16 mouse cellular contexts compared by ENCODE assay signal in the genomic region with DNA sequence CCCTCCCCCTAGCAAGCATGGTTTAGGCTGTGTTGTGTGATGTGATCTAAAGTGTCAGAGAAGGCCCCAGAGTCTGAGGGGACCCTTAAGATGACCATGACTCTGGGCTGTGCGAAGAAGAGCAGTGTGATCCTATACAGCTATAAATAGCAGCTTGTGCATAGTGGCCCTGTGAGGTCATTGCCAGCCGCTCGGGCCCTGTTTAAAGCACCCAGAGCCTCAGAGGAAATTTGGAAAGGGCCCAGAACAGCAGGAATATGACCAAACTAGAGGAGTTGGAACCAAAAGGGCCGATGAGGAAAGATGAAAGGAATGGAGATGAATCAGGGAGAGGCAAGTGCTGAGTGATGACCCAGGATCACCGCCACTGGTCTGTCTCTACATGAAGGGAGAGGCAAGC. TPM values are rescaled to one million over a fixed set of nuclear protein-coding genes. Genes with fewer than 3 reads are reported as not detected.
A peak's percentile ranks its signal among the peaks of the same experiment; 100 is the strongest.
DNase-seq lines count a peak whose midpoint lies in the region; ATAC-seq and TF ChIP-seq lines count a peak whose summit lies in the region.
"Had no signal": no experiment of that assay in that cellular context is flagged by ENCODE, and none has a peak within 500 bp of the region (broad histone marks: within the 10 kb centered on the region; RNA-seq: fewer than 3 reads in every experiment).

No protein-coding gene starts in this region.

- H3K9me3 ChIP-seq in lung, embryonic 15.5 days = no peaks in the 10 kb centered on the region
- no peaks in the 10 kb centered on the region for H3K9me3 ChIP-seq in heart, embryonic 15.5 days (replicated peaks)
- H3K9me3 ChIP-seq in stomach, postnatal 0 days (ENCODE audit: control insufficient read depth, low read length) = no peaks in the 10 kb centered on the region
- H3K9me3 ChIP-seq: embryonic facial prominence, embryonic 15.5 days had no signal

- no peak for TF ChIP-seq CTCF in lung, adult 2 months (IDR thresholded peaks at IDR 0.05; ENCODE audit: insufficient read depth, low read length)
- TF ChIP-seq CTCF in stomach, postnatal 0 days (IDR thresholded peaks at IDR 0.05; ENCODE audit: low read depth) = no peak

- no peaks in the 10 kb centered on the region for H3K36me3 ChIP-seq in lung, embryonic 15.5 days
- no peaks in the 10 kb centered on the region for H3K36me3 ChIP-seq in heart, embryonic 15.5 days
- H3K36me3 ChIP-seq in stomach, postnatal 0 days (ENCODE audit: control insufficient read depth, insufficient read depth, low read length) = no peaks in the 10 kb centered on the region
- H3K36me3 ChIP-seq: embryonic facial prominence, embryonic 15.5 days had no signal

- H3K4me3 ChIP-seq in lung, embryonic 15.5 days = no peak overlapping the region
- H3K4me3 ChIP-seq in lung, adult 2 months (replicated peaks; ENCODE audit: extremely low read depth, low read depth, low read length) = no peak overlapping the region
- H3K4me3 ChIP-seq in heart, embryonic 15.5 days = no peak overlapping the region
- H3K4me3 ChIP-seq in stomach, postnatal 0 days (ENCODE audit: low read depth, low read length) = no peak overlapping the region
- H3K4me3 ChIP-seq: embryonic facial prominence, embryonic 15.5 days had no signal

- H3K9ac ChIP-seq in lung, embryonic 15.5 days = no peak overlapping the region
- H3K9ac ChIP-seq in heart, embryonic 15.5 days = peak overlapping the region; percentile 2; the same call in 1 of the 2 replicates
- no peak overlapping the region for H3K9ac ChIP-seq in stomach, postnatal 0 days (ENCODE audit: low read length)
- H3K9ac ChIP-seq: embryonic facial prominence, embryonic 15.5 days; forebrain, postnatal 0 days had no signal

- TF ChIP-seq EP300 in stomach, postnatal 0 days (optimal IDR thresholded peaks at IDR 0.05) = no peak

- peak overlapping the region; percentile 5; the same call in 1 of the 2 replicates for H3K27ac ChIP-seq in lung, embryonic 15.5 days
- peak overlapping the region; percentile 84 for H3K27ac ChIP-seq in heart, embryonic 15.5 days
- peak overlapping the region; percentile 61; the same call in 1 of the 2 replicates for H3K27ac ChIP-seq in stomach, postnatal 0 days (replicated peaks)
- H3K27ac ChIP-seq: embryonic facial prominence, embryonic 15.5 days had no signal

- H3K4me1 ChIP-seq in lung, embryonic 15.5 days = peaks cover 30% of the 10 kb centered on the region
- no peaks in the 10 kb centered on the region for H3K4me1 ChIP-seq in lung, adult 2 months (ENCODE audit: control insufficient read depth, insufficient read depth, low read length)
- peaks cover 59% of the 10 kb centered on the region for H3K4me1 ChIP-seq in heart, embryonic 15.5 days (replicated peaks)
- H3K4me1 ChIP-seq in stomach, postnatal 0 days (replicated peaks; ENCODE audit: control insufficient read depth, insufficient read depth) = 0 out of 2 replicates have a peak, but pooled peaks cover 2% of the 10 kb centered on the region

- H3K4me2 ChIP-seq in lung, embryonic 15.5 days = no peak overlapping the region
- H3K4me2 ChIP-seq in heart, embryonic 15.5 days = peak overlapping the region; percentile 24; the same call in 1 of the 2 replicates
- H3K4me2 ChIP-seq in stomach, postnatal 0 days (replicated peaks; ENCODE audit: low read depth) = no peak overlapping the region
- H3K4me2 ChIP-seq: embryonic facial prominence, embryonic 15.5 days had no signal

- DNase-seq in adrenal gland, adult 2 months = peak; percentile 56
- no peak for DNase-seq in adrenal gland, adult 18-20 months (ENCODE audit: low spot score in 2 of 2)
- no peak for DNase-seq in lung, adult 2 months
- DNase-seq in stomach, postnatal 0 days (ENCODE audit: low spot score) = no peak
- DNase-seq in right cerebral cortex, postnatal 10 days (ENCODE audit: low spot score in 2 of 2) = no peak
- DNase-seq in embryo, embryonic 10.5 days (ENCODE audit: low spot score) = no peak
- DNase-seq: forebrain, postnatal 0 days; kidney, adult 11 months; kidney, postnatal 25 days; thymus, adult 2 months had no signal

- no peak for ATAC-seq in lung, embryonic 15.5 days (ENCODE audit: borderline replicate concordance, extremely low read depth, low FRiP score, low TSS enrichment)
- peak; percentile 56; the same call in 1 of the 2 replicates for ATAC-seq in heart, embryonic 15.5 days (replicated peaks; ENCODE audit: insufficient number of reproducible peaks, insufficient read depth, low FRiP score, low read depth)
- peak; percentile 56; the same call in 1 of the 2 replicates for ATAC-seq in stomach, postnatal 0 days (ENCODE audit: low FRiP score, low TSS enrichment)
- ATAC-seq: activated CD4-positive, CD25-positive, alpha-beta regulatory T cell, adult 4 months; forebrain, postnatal 0 days had no signal

- WGBS in lung, embryonic 15.5 days = 50% methylated on average over 5 of the region's 5 CpGs
- 55% methylated on average over 5 of the region's 5 CpGs for WGBS in lung, adult 2 months
- 32% methylated on average over 5 of the region's 5 CpGs for WGBS in heart, embryonic 15.5 days
- 58% methylated on average over 5 of the region's 5 CpGs for WGBS in stomach, postnatal 0 days

- H3K27me3 ChIP-seq in lung, embryonic 15.5 days = no peaks in the 10 kb centered on the region
- peaks cover 3% of the 10 kb centered on the region for H3K27me3 ChIP-seq in heart, embryonic 15.5 days
- H3K27me3 ChIP-seq in stomach, postnatal 0 days (ENCODE audit: control insufficient read depth, insufficient read depth, low read length) = no peaks in the 10 kb centered on the region

- TF ChIP-seq POLR2A in lung, adult 2 months (IDR thresholded peaks at IDR 0.05; ENCODE audit: borderline replicate concordance, extremely low read depth, low read depth, low read length) = no peak

RNA-seq across cellular contexts. Expression of a gene that starts 12.8 kb away (rescaled TPM):
- total RNA-seq in adrenal gland, adult 2 months (2021) = 10 to 100 TPM; 16.6 to 31.8 TPM
- polyA plus RNA-seq in adrenal gland, adult 2 months (2012; rRNA removed) = 17.2 and 18.6 TPM in 2 replicates
- total RNA-seq in adrenal gland, adult 18-20 months (2021) = 10 to 100 TPM; 15.9 to 21.3 TPM
- 57.1 and 59.5 TPM in 2 replicates for polyA plus RNA-seq in lung, embryonic 15.5 days (2015; fragmentation: Nextera tagmentation; extraction: Ambion mirVana)
- 107 and 185 TPM in 2 replicates for polyA plus RNA-seq in lung, adult 2 months (2012; rRNA removed)
- polyA plus RNA-seq in heart, embryonic 15.5 days (2015; fragmentation: Nextera tagmentation; extraction: Ambion mirVana) = 374 and 419 TPM in 2 replicates
- polyA plus RNA-seq in stomach, postnatal 0 days (2015; fragmentation: Nextera tagmentation; extraction: Ambion mirVana) = 223 and 291 TPM in 2 replicates
- total RNA-seq: common myeloid progenitor, adult 5-6 weeks; hematopoietic stem cell, adult 5-6 weeks had no signal
- polyA plus RNA-seq: activated CD4-positive, CD25-positive, alpha-beta regulatory T cell, adult 4 months had no signal

RNA-seq across cellular contexts. Expression of a gene that starts 27.8 kb away (rescaled TPM):
- total RNA-seq in adrenal gland, adult 2 months (2021) = 10 to 100 TPM in 1 of 2 experiments, 1 to 10 TPM in 1; 9.9 to 15.2 TPM
- polyA plus RNA-seq in adrenal gland, adult 2 months (2012; rRNA removed) = 56.5 and 93.7 TPM in 2 replicates
- total RNA-seq in adrenal gland, adult 18-20 months (2021) = 10 to 100 TPM in 1 of 2 experiments, 1 to 10 TPM in 1; 7.3 to 10.8 TPM
- 41.6 and 42.8 TPM in 2 replicates for polyA plus RNA-seq in lung, embryonic 15.5 days (2015; fragmentation: Nextera tagmentation; extraction: Ambion mirVana)
- 31.5 and 35.0 TPM in 2 replicates for polyA plus RNA-seq in lung, adult 2 months (2012; rRNA removed)
- polyA plus RNA-seq in heart, embryonic 15.5 days (2015; fragmentation: Nextera tagmentation; extraction: Ambion mirVana) = 44.5 and 54.4 TPM in 2 replicates
- polyA plus RNA-seq in stomach, postnatal 0 days (2015; fragmentation: Nextera tagmentation; extraction: Ambion mirVana) = 28.8 and 30.0 TPM in 2 replicates
- total RNA-seq: common myeloid progenitor, adult 5-6 weeks had no signal
- polyA plus RNA-seq: activated CD4-positive, CD25-positive, alpha-beta regulatory T cell, adult 4 months had no signal

RNA-seq across cellular contexts. Expression of a gene that starts 29.5 kb away (rescaled TPM):
- 100 to 1,000 TPM in 1 of 2 experiments, 10 to 100 TPM in 1; 85.2 to 100 TPM for total RNA-seq in adrenal gland, adult 2 months (2021)
- polyA plus RNA-seq in adrenal gland, adult 2 months (2012; rRNA removed) = 149 and 179 TPM in 2 replicates
- total RNA-seq in adrenal gland, adult 18-20 months (2021) = 10 to 100 TPM; 90.1 to 90.6 TPM
- 121 and 124 TPM in 2 replicates for polyA plus RNA-seq in lung, embryonic 15.5 days (2015; fragmentation: Nextera tagmentation; extraction: Ambion mirVana)
- polyA plus RNA-seq in lung, adult 2 months (2012; rRNA removed) = 104 and 129 TPM in 2 replicates
- 108 and 123 TPM in 2 replicates for polyA plus RNA-seq in heart, embryonic 15.5 days (2015; fragmentation: Nextera tagmentation; extraction: Ambion mirVana)
- 104 and 108 TPM in 2 replicates for polyA plus RNA-seq in stomach, postnatal 0 days (2015; fragmentation: Nextera tagmentation; extraction: Ambion mirVana)

Comparison
In these comparisons a context has a peak if more than half of its experiments do, and no peak if none do; other contexts are left out.
1. H3K27ac ChIP-seq: peak in every context shown above with its lines; median percentile 84 in heart, embryonic 15.5 days; 61 in stomach, postnatal 0 days; 5 in lung, embryonic 15.5 days.